8 mouse cellular contexts compared by ENCODE assay signal in the genomic region with DNA sequence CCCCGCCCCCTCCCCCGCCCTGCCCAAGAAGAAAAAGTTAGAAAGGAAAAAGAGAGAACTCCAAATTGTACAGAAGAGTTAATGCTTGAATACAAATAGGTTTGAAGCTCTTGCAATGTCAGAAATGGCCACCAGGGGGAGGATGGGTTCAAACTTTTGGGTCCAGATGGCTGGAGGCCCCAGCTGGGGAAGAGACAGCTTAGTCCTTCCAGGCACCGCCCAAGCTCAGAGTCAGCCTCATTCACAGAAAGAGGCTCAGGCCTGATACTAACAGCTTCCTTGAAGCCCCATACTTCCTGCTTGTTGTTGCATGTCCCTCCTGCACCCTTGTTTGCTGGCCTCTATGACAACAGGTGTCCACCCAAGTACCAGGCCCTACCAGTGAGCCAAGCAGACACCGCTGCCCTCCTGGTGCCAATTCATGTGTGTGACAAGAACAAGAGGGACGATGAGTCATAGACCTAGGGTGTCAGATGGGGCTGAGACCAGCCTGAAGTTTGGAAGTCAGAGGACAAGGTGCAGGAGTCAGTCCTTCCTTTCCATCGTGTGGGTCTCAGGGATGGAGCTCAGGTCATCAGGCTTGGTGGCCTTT. TPM values are rescaled to one million over a fixed set of nuclear protein-coding genes. Genes with fewer than 3 reads are reported as not detected.
A peak's percentile ranks its signal among the peaks of the same experiment; 100 is the strongest.
DNase-seq lines count a peak whose midpoint lies in the region; ATAC-seq and TF ChIP-seq lines count a peak whose summit lies in the region.

No protein-coding gene starts in this region.

- peak; percentile 87 for TF ChIP-seq RAD21 in MEL (IDR thresholded peaks at IDR 0.05; ENCODE audit: low read depth, low read length)

- no peak for TF ChIP-seq POLR2A in MEL (IDR thresholded peaks at IDR 0.05; ENCODE audit: control insufficient read depth in 1 of 2, insufficient read depth in 1 of 2, low read depth in 1 of 2, low read length in 2 of 2, poor library complexity in 1 of 2)

- H3K4me3 ChIP-seq in MEL (ENCODE audit: control insufficient read depth in 1 of 2, insufficient read depth in 1 of 2, low read depth in 2 of 2, low read length in 2 of 2): no peak overlapping the region
- no peak overlapping the region for H3K4me3 ChIP-seq in forebrain, postnatal 0 days (ENCODE audit: low read depth, low read length)
- H3K4me3 ChIP-seq in hindbrain, embryonic 10.5 days: no peak overlapping the region
- no peak overlapping the region for H3K4me3 ChIP-seq in lung, embryonic 15.5 days

- H3K36me3 ChIP-seq in MEL (ENCODE audit: control insufficient read depth in 1 of 2, insufficient read depth in 2 of 2, low read length in 2 of 2): peaks cover 0 to 2% of the 10 kb centered on the region in 2 experiments; a peak in 2 of 4 replicates
- peaks cover 31% of the 10 kb centered on the region for H3K36me3 ChIP-seq in forebrain, postnatal 0 days (ENCODE audit: insufficient read depth)
- H3K36me3 ChIP-seq in hindbrain, embryonic 10.5 days: peaks cover 49% of the 10 kb centered on the region
- no peaks in the 10 kb centered on the region; the same call in 1 of the 2 replicates for H3K36me3 ChIP-seq in lung, embryonic 15.5 days

- no peak overlapping the region for H3K27ac ChIP-seq in MEL (ENCODE audit: control insufficient read depth, low read depth, low read length)
- H3K27ac ChIP-seq in forebrain, postnatal 0 days (ENCODE audit: low read depth, low read length): 0 out of 2 replicates have a peak overlapping the region, but pooled peaks have one; percentile 17
- peak overlapping the region; percentile 68 for H3K27ac ChIP-seq in hindbrain, embryonic 10.5 days
- no peak overlapping the region for H3K27ac ChIP-seq in lung, embryonic 15.5 days

- no peak for TF ChIP-seq EP300 in MEL (IDR thresholded peaks at IDR 0.05; ENCODE audit: low read depth in 1 of 2, low read length in 2 of 2)

- H3K9ac ChIP-seq in MEL (ENCODE audit: control insufficient read depth, low read depth, low read length, poor library complexity, severe bottlenecking): 0 out of 2 replicates have a peak overlapping the region, but pooled peaks have one; percentile 5
- H3K9ac ChIP-seq in forebrain, postnatal 0 days: no peak overlapping the region
- 0 out of 2 replicates have a peak overlapping the region, but pooled peaks have one; percentile 19 for H3K9ac ChIP-seq in lung, embryonic 15.5 days

- H3K4me1 ChIP-seq in MEL (ENCODE audit: control insufficient read depth in 1 of 2, insufficient read depth in 2 of 2, low read length in 2 of 2): peaks cover 0 to 4% of the 10 kb centered on the region in 2 experiments; a peak in 2 of 4 replicates
- peaks cover 3% of the 10 kb centered on the region; the same call in 1 of the 2 replicates for H3K4me1 ChIP-seq in forebrain, postnatal 0 days (ENCODE audit: insufficient read depth)
- peaks cover 14% of the 10 kb centered on the region for H3K4me1 ChIP-seq in hindbrain, embryonic 10.5 days (replicated peaks)
- peaks cover 6% of the 10 kb centered on the region for H3K4me1 ChIP-seq in lung, embryonic 15.5 days

- peak; percentile 90 for ATAC-seq in forebrain, postnatal 0 days
- peak; percentile 65; the same call in 1 of the 2 replicates for ATAC-seq in lung, embryonic 15.5 days (ENCODE audit: borderline replicate concordance, extremely low read depth, low FRiP score, low TSS enrichment)

- peak; percentile 74 to 90 (median 76) for TF ChIP-seq CTCF in MEL (IDR thresholded peaks at IDR 0.05 in 2 of 3, conservative IDR thresholded peaks at IDR 0.05 in 1 of 3; ENCODE audit: control insufficient read depth in 1 of 3, insufficient read depth in 1 of 3, low read depth in 2 of 3, low read length in 3 of 3, poor library complexity in 1 of 3, severe bottlenecking in 1 of 3)
- peak; percentile 81 for TF ChIP-seq CTCF in forebrain, postnatal 0 days (IDR thresholded peaks at IDR 0.05; ENCODE audit: low read depth)

- peak; percentile 91 for DNase-seq in MEL (ENCODE audit: low read depth, low spot score)
- peak; percentile 89 to 91 for DNase-seq in cerebellum, adult 18-20 months
- peak; percentile 90 for DNase-seq in forebrain, postnatal 0 days
- peak; percentile 86 for DNase-seq in hindbrain, embryonic 10.5 days (ENCODE audit: low spot score)
- DNase-seq in layer of hippocampus, adult 9-10 months (ENCODE audit: low spot score): peak; percentile 92
- DNase-seq in ovary, postnatal 10 days (ENCODE audit: low spot score): peak; percentile 85
- peak; percentile 93 for DNase-seq in thymus, postnatal 0 days (ENCODE audit: low spot score)

- 47% methylated on average over 6 of the region's 6 CpGs for WGBS in forebrain, postnatal 0 days
- WGBS in hindbrain, embryonic 10.5 days: 48% methylated on average over 6 of the region's 6 CpGs
- WGBS in lung, embryonic 15.5 days: 46% methylated on average over 6 of the region's 6 CpGs

- H3K9me3 ChIP-seq in MEL (replicated peaks; ENCODE audit: insufficient read depth, low read length): no peaks in the 10 kb centered on the region
- no peaks in the 10 kb centered on the region for H3K9me3 ChIP-seq in forebrain, postnatal 0 days (ENCODE audit: low read length)
- H3K9me3 ChIP-seq in hindbrain, embryonic 10.5 days: no peaks in the 10 kb centered on the region
- no peaks in the 10 kb centered on the region for H3K9me3 ChIP-seq in lung, embryonic 15.5 days

- H3K27me3 ChIP-seq in MEL (ENCODE audit: control insufficient read depth in 1 of 2, insufficient read depth in 2 of 2, low read length in 2 of 2): no peaks in the 10 kb centered on the region
- no peaks in the 10 kb centered on the region for H3K27me3 ChIP-seq in forebrain, postnatal 0 days (ENCODE audit: insufficient read depth, low read length)
- H3K27me3 ChIP-seq in hindbrain, embryonic 10.5 days (ENCODE audit: insufficient read depth, poor library complexity, severe bottlenecking): no peaks in the 10 kb centered on the region
- H3K27me3 ChIP-seq in lung, embryonic 15.5 days: no peaks in the 10 kb centered on the region

- no peaks in the 10 kb centered on the region for H3K79me2 ChIP-seq in MEL (ENCODE audit: control insufficient read depth, insufficient read depth, low read length, poor library complexity)

- H3K4me2 ChIP-seq in forebrain, postnatal 0 days (ENCODE audit: low read depth): no peak overlapping the region
- H3K4me2 ChIP-seq in lung, embryonic 15.5 days: no peak overlapping the region

RNA-seq across cellular contexts. Expression of a gene that starts 8.6 kb away (rescaled TPM):
- 32.9 and 39.9 TPM in 2 replicates for total RNA-seq in MEL (2012; rRNA removed)
- polyA plus RNA-seq in MEL (2012; ENCODE audit: insufficient read depth in 1 of 2, insufficient read length in 2 of 2, low read depth in 1 of 2, low replicate concordance in 2 of 2, missing spikeins in 1 of 2): 10 to 100 TPM in 1 of 2 experiments, not detected in 1; 63.9 TPM
- total RNA-seq in forebrain, postnatal 0 days (2014; rRNA removed): 2.1 and 2.2 TPM in 2 replicates
- 1.6 TPM in 2 replicates for polyA plus RNA-seq in forebrain, postnatal 0 days (2015; fragmentation: Nextera tagmentation; extraction: Ambion mirVana)
- polyA plus RNA-seq in hindbrain, embryonic 10.5 days (2016; fragmentation: Nextera tagmentation; extraction: Ambion mirVana): 4.0 TPM in 2 replicates
- polyA plus RNA-seq in lung, embryonic 15.5 days (2015; fragmentation: Nextera tagmentation; extraction: Ambion mirVana): 7.1 and 8.8 TPM in 2 replicates
- polyA plus RNA-seq in thymus, postnatal 0 days (2015; fragmentation: Nextera tagmentation; extraction: Ambion mirVana): 75.9 and 105 TPM in 2 replicates

RNA-seq across cellular contexts. Expression of a gene that starts 12.9 kb away (rescaled TPM):
- total RNA-seq in MEL (2012; rRNA removed): 30.7 and 32.9 TPM in 2 replicates
- 10 to 100 TPM in 1 of 2 experiments, not detected in 1; 52.7 TPM for polyA plus RNA-seq in MEL (2012; ENCODE audit: insufficient read depth in 1 of 2, insufficient read length in 2 of 2, low read depth in 1 of 2, low replicate concordance in 2 of 2, missing spikeins in 1 of 2)
- total RNA-seq in forebrain, postnatal 0 days (2014; rRNA removed): 18.0 and 19.2 TPM in 2 replicates
- polyA plus RNA-seq in forebrain, postnatal 0 days (2015; fragmentation: Nextera tagmentation; extraction: Ambion mirVana): 59.8 and 75.4 TPM in 2 replicates
- 56.0 and 61.1 TPM in 2 replicates for polyA plus RNA-seq in hindbrain, embryonic 10.5 days (2016; fragmentation: Nextera tagmentation; extraction: Ambion mirVana)
- 36.9 and 38.7 TPM in 2 replicates for polyA plus RNA-seq in lung, embryonic 15.5 days (2015; fragmentation: Nextera tagmentation; extraction: Ambion mirVana)
- 70.0 and 74.9 TPM in 2 replicates for polyA plus RNA-seq in thymus, postnatal 0 days (2015; fragmentation: Nextera tagmentation; extraction: Ambion mirVana)

RNA-seq across cellular contexts. Expression of a gene that starts 13.6 kb away (rescaled TPM):
- total RNA-seq in MEL (2012; rRNA removed): 31.8 and 35.7 TPM in 2 replicates
- 10 to 100 TPM in 1 of 2 experiments, not detected in 1; 72.4 TPM for polyA plus RNA-seq in MEL (2012; ENCODE audit: insufficient read depth in 1 of 2, insufficient read length in 2 of 2, low read depth in 1 of 2, low replicate concordance in 2 of 2, missing spikeins in 1 of 2)
- total RNA-seq in forebrain, postnatal 0 days (2014; rRNA removed): 49.6 and 58.1 TPM in 2 replicates
- 105 and 106 TPM in 2 replicates for polyA plus RNA-seq in forebrain, postnatal 0 days (2015; fragmentation: Nextera tagmentation; extraction: Ambion mirVana)
- polyA plus RNA-seq in hindbrain, embryonic 10.5 days (2016; fragmentation: Nextera tagmentation; extraction: Ambion mirVana): 66.5 and 84.5 TPM in 2 replicates
- polyA plus RNA-seq in lung, embryonic 15.5 days (2015; fragmentation: Nextera tagmentation; extraction: Ambion mirVana): 59.5 and 65.2 TPM in 2 replicates
- 57.2 and 63.9 TPM in 2 replicates for polyA plus RNA-seq in thymus, postnatal 0 days (2015; fragmentation: Nextera tagmentation; extraction: Ambion mirVana)

RNA-seq across cellular contexts. Expression of a gene that starts 24.2 kb away (rescaled TPM):
- not detected in 2 replicates for total RNA-seq in MEL (2012; rRNA removed)
- under 1 TPM in 1 of 2 experiments, not detected in 1; 0.11 TPM for polyA plus RNA-seq in MEL (2012; ENCODE audit: insufficient read depth in 1 of 2, insufficient read length in 2 of 2, low read depth in 1 of 2, low replicate concordance in 2 of 2, missing spikeins in 1 of 2)
- not detected in 2 replicates for total RNA-seq in forebrain, postnatal 0 days (2014; rRNA removed)
- polyA plus RNA-seq in forebrain, postnatal 0 days (2015; fragmentation: Nextera tagmentation; extraction: Ambion mirVana): 0.59 and 0.98 TPM in 2 replicates
- 0.22 and 0.48 TPM in 2 replicates for polyA plus RNA-seq in hindbrain, embryonic 10.5 days (2016; fragmentation: Nextera tagmentation; extraction: Ambion mirVana)
- polyA plus RNA-seq in lung, embryonic 15.5 days (2015; fragmentation: Nextera tagmentation; extraction: Ambion mirVana): not detected in 2 replicates
- polyA plus RNA-seq in thymus, postnatal 0 days (2015; fragmentation: Nextera tagmentation; extraction: Ambion mirVana): 0.26 and 0.45 TPM in 2 replicates

RNA-seq across cellular contexts. Expression of a gene that starts 28.2 kb away (rescaled TPM):
- total RNA-seq in MEL (2012; rRNA removed): 246 and 303 TPM in 2 replicates
- polyA plus RNA-seq in MEL (2012; ENCODE audit: insufficient read depth in 1 of 2, insufficient read length in 2 of 2, low read depth in 1 of 2, low replicate concordance in 2 of 2, missing spikeins in 1 of 2): 1,000 to 10,000 TPM in 1 of 2 experiments, 100 to 1,000 TPM in 1; 684 to 1,095 TPM
- total RNA-seq in forebrain, postnatal 0 days (2014; rRNA removed): 261 and 264 TPM in 2 replicates
- 172 TPM in 2 replicates for polyA plus RNA-seq in forebrain, postnatal 0 days (2015; fragmentation: Nextera tagmentation; extraction: Ambion mirVana)
- polyA plus RNA-seq in hindbrain, embryonic 10.5 days (2016; fragmentation: Nextera tagmentation; extraction: Ambion mirVana): 312 TPM in 2 replicates
- polyA plus RNA-seq in lung, embryonic 15.5 days (2015; fragmentation: Nextera tagmentation; extraction: Ambion mirVana): 254 and 264 TPM in 2 replicates
- polyA plus RNA-seq in thymus, postnatal 0 days (2015; fragmentation: Nextera tagmentation; extraction: Ambion mirVana): 285 and 358 TPM in 2 replicates

Comparison
In these comparisons a context has a peak if more than half of its experiments do, and no peak if none do; other contexts are left out.
1. H3K27ac ChIP-seq: peak in forebrain, postnatal 0 days (single experiment) and hindbrain, embryonic 10.5 days (single experiment); none in MEL (single experiment) and lung, embryonic 15.5 days (single experiment).
2. Peak in every context shown above with its lines, with median percentiles within 50 percentile points of each other: DNase-seq.